Mouse (Mus musculus) heart, embryonic 14.5 days (tissue): ENCODE data around the gene Vsir. TPM values are rescaled to one million over a fixed set of nuclear protein-coding genes. Genes with fewer than 3 reads are reported as not detected.

Experiments
- ATAC-seq: fragments of 200-750 bp; cut with Nextera tagmentation; 2 replicates; pipeline ENCODE4 v1.8.0; 2017; ENCODE audit warnings: low read depth, moderate TSS enrichment; ENCODE audit not compliant: insufficient number of reproducible peaks, insufficient read depth, low FRiP score
- H3K27ac ChIP-seq, 2 experiments: fragments of 200-500 bp in 1 of 2; fragments of 300-500 bp in 1 of 2; sonication (generic) in 1 of 2; replicated peaks in 1 of 2; 2 replicates each; pipeline ENCODE4 v1.5.1; 2012 to 2014; ENCODE audit warnings: low read depth in 2 of 2, low read length in 2 of 2, control low read depth in 1 of 2, mild to moderate bottlenecking in 1 of 2, mixed read lengths in 1 of 2; ENCODE audit not compliant: control insufficient read depth in 1 of 2, insufficient read depth in 1 of 2
- H3K27me3 ChIP-seq: fragments of 300-500 bp; sonication (generic); 2 replicates; pipeline ENCODE4 v1.6.1; 2014; ENCODE audit warnings: mild to moderate bottlenecking, low read length, control low read depth; ENCODE audit not compliant: control insufficient read depth, insufficient read depth
- H3K36me3 ChIP-seq: fragments of 300-500 bp; sonication (generic); 2 replicates; pipeline ENCODE4 v1.6.1; 2014; ENCODE audit warnings: mild to moderate bottlenecking, control low read depth, low read length, mixed read lengths; ENCODE audit not compliant: control insufficient read depth, insufficient read depth
- H3K4me1 ChIP-seq, 2 experiments: fragments of 200-500 bp in 1 of 2; fragments of 300-500 bp in 1 of 2; sonication (generic) in 1 of 2; 2 replicates each; pipeline ENCODE4 v1.6.1; 2012 to 2014; ENCODE audit warnings: low read length in 2 of 2, control low read depth in 1 of 2, mixed read lengths in 1 of 2; ENCODE audit not compliant: control insufficient read depth in 2 of 2, insufficient read depth in 2 of 2
- H3K4me2 ChIP-seq: fragments of 300-500 bp; sonication (generic); 2 replicates; pipeline ENCODE4 v1.6.1; 2014; ENCODE audit warnings: mild to moderate bottlenecking, low read length
- H3K4me3 ChIP-seq, 2 experiments: fragments of 200-500 bp in 1 of 2; fragments of 300-500 bp in 1 of 2; sonication (generic) in 1 of 2; 2 replicates each; pipeline ENCODE4 v1.5.1; 2012 to 2014; ENCODE audit warnings: low read length in 2 of 2, mild to moderate bottlenecking in 2 of 2, control low read depth in 1 of 2, low read depth in 1 of 2, moderate library complexity in 1 of 2; ENCODE audit not compliant: control insufficient read depth in 1 of 2, insufficient read depth in 1 of 2
- H3K9ac ChIP-seq: fragments of 300-500 bp; sonication (generic); 2 replicates; pipeline ENCODE4 v1.6.1; 2014; ENCODE audit warnings: mild to moderate bottlenecking, low read length
- H3K9me3 ChIP-seq: fragments of 300-500 bp; sonication (generic); 2 replicates; pipeline ENCODE4 v1.6.1; 2016; ENCODE audit warnings: low read length, control low read depth; ENCODE audit not compliant: control insufficient read depth
- WGBS: fragments of 180-500 bp; shearing (Covaris S2); extraction: QIAGEN DNeasy Blood & Tissue Kit; methylation state at CpG from one replicate; pipeline ENCODE4 v1.1.7; 2014; 5-methylcytosine and 5-hydroxymethylcytosine counted together
- polyA plus RNA-seq: library from polyadenylated mRNA; unstranded; fragments of >200 nt; fragmentation: Nextera tagmentation; extraction: Ambion mirVana; gene quantifications from 2 replicates; pipeline ENCODE4 v1.2.1, GENCODE M21; 2014

The Vsir gene
- polyA plus RNA-seq, 1 experiment from 2014 or later = 2.3 TPM

- Histone ChIP-seq H3K27ac (no peak overlapping the region), H3K9ac (no peak overlapping the region), H3K4me3 (no peak overlapping the region), H3K4me2 (no peak overlapping the region), H3K4me1 (no peaks in the 10 kb centered on the region), H3K36me3 (no peaks in the 10 kb centered on the region), H3K9me3 (no peaks in the 10 kb centered on the region), H3K27me3 (peaks cover 9% of the 10 kb centered on the region; the same call in 1 of the 2 replicates)
- no peak for ATAC-seq
- WGBS = 10% methylated on average over 3 of the region's 3 CpGs
Observed at GRCm38 (mm10) chr10:60418137-60418536, 71.5 kb downstream of the Vsir start.

GRCm38 (mm10) chr10:60419624-60420023 lies 73.0 kb downstream of the Vsir start:
- ATAC-seq = no peak
- no peak overlapping the region for H3K4me3 ChIP-seq
- WGBS = 38% methylated on average over 4 of the region's 4 CpGs
- no peaks in the 10 kb centered on the region for H3K27me3 ChIP-seq
- H3K27ac ChIP-seq = no peak overlapping the region
- no peaks in the 10 kb centered on the region for H3K9me3 ChIP-seq
- H3K4me1 ChIP-seq = no peaks in the 10 kb centered on the region
- no peak overlapping the region for H3K9ac ChIP-seq
- H3K4me2 ChIP-seq = no peak overlapping the region
- no peaks in the 10 kb centered on the region for H3K36me3 ChIP-seq

Other genes with a start within 250 kb of the Vsir start
- gene Spock2, start 240.6 kb upstream of the Vsir start, polyA plus RNA-seq = 2.6 and 3.7 TPM in 2 replicates
- 0.24 and 0.26 TPM in 2 replicates for gene Chst3, start 127.6 kb upstream of the Vsir start, polyA plus RNA-seq
- 88.7 and 98.1 TPM in 2 replicates for gene Psap, start 69.2 kb upstream of the Vsir start, polyA plus RNA-seq
- not detected in 2 replicates for gene Gm17455, start 52.9 kb downstream of the Vsir start, polyA plus RNA-seq